Mouse (Mus musculus) olfactory bulb, adult 2 months (tissue): ENCODE measurements at regions not wholly inside any gene's neighbourhood (a gene's known extent, or its start where the extent isn't known, plus 50 kb on each side); places are given as distances from the start of the nearest gene placed in this dataset.
"Not testable (repeated sequence)": the region's sequence is repeated elsewhere in the genome, so short reads cannot be mapped to it uniquely, and the experiment has no call there.

Source experiments
- CTCF ChIP-seq: fragments of 200-500 bp; IDR thresholded peaks from 2 replicates; pipeline ENCODE4 v1.5.1; 2012; ENCODE audit warnings: low read depth, mild to moderate bottlenecking, low read length, moderate library complexity; ENCODE audit not compliant: insufficient read depth
- POLR2A ChIP-seq: fragments of 200-500 bp; IDR thresholded peaks from 2 replicates; pipeline ENCODE4 v1.6.1; 2012; ENCODE audit warnings: mild to moderate bottlenecking, low read depth, low read length, moderate library complexity; ENCODE audit not compliant: insufficient read depth

DNA sequence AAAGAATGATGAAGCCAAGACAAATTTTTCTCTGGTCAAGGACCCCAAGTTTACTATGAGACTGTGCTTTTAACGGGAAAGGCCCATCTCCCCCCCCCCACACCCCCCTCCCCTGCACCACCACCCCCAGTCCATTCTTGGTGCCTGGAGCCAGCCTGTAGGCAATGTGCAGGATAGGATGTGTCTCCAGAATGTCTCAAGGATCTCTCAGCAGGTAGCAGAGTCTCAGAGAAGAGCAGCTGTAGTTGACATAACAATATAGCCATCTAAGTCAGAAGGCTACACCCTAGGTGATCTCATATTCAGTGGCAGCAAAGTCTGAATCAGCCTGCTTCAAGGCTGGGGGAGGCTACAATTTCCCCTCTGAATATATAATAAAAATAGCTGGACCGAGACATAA lies 368.6 kb downstream of the Eepd1 start:
- TF ChIP-seq CTCF, POLR2A: not testable (repeated sequence)
